Mouse (Mus musculus) embryonic fibroblast, embryonic 13.5 days (primary cell): ENCODE data around the gene Gm28897. TPM values are rescaled to one million over a fixed set of nuclear protein-coding genes. Genes with fewer than 3 reads are reported as not detected.
"Not testable (repeated sequence)": the region's sequence is repeated elsewhere in the genome, so short reads cannot be mapped to it uniquely, and the experiment has no call there.

ENCODE experiments used
- H3K27ac ChIP-seq: 2 replicates; pipeline ENCODE4 v1.5.1; 2012; ENCODE audit warnings: low read length, control low read depth, inconsistent platforms; ENCODE audit not compliant: insufficient read depth
- H3K4me1 ChIP-seq: 2 replicates; pipeline ENCODE4 v1.6.1; 2011; ENCODE audit warnings: low read length; ENCODE audit not compliant: control insufficient read depth, insufficient read depth
- H3K4me3 ChIP-seq: 2 replicates; pipeline ENCODE4 v1.5.1; 2011; ENCODE audit warnings: mild to moderate bottlenecking, control low read depth, low read length; ENCODE audit not compliant: insufficient read depth
- polyA plus RNA-seq: library from polyadenylated mRNA; stranded (reverse); fragments of >200 nt; gene quantifications from 2 replicates; pipeline ENCODE4 v1.2.4, GENCODE M21; 2011; ENCODE audit warnings: low read depth; ENCODE audit not compliant: missing spikeins, insufficient read length

Gene Gm28897
- polyA plus RNA-seq: not detected in 2 replicates

- not testable (repeated sequence) for H3K27ac ChIP-seq, H3K4me3 ChIP-seq, H3K4me1 ChIP-seq
Observed at GRCm38 (mm10) chrY:80926695-80927094, at the start of gene Gm28897. Gene Gm28897 (plus strand): TSS chrY:80926995.
